Mouse (Mus musculus) cortical plate, adult 2 months (tissue): Measurements from ENCODE around the gene Rnf135. TPM values are rescaled to one million over a fixed set of nuclear protein-coding genes. Genes with fewer than 3 reads are reported as not detected.
"Not testable (repeated sequence)": the region's sequence is repeated elsewhere in the genome, so short reads cannot be mapped to it uniquely, and the experiment has no call there.

Experiments
- H3K27ac ChIP-seq: fragments of 200-500 bp; 2 replicates; pipeline ENCODE4 v1.5.1; 2012; ENCODE audit warnings: low read length, control low read depth, inconsistent platforms; ENCODE audit not compliant: insufficient read depth
- H3K4me1 ChIP-seq: fragments of 200-500 bp; 2 replicates; pipeline ENCODE4 v1.6.1; 2011; ENCODE audit warnings: low read length; ENCODE audit not compliant: control insufficient read depth, insufficient read depth
- H3K4me3 ChIP-seq: fragments of 200-500 bp; 2 replicates; pipeline ENCODE4 v1.5.1; 2011; ENCODE audit warnings: mild to moderate bottlenecking, low read length, control low read depth; ENCODE audit not compliant: insufficient read depth
- CTCF ChIP-seq: fragments of 200-500 bp; IDR thresholded peaks from 2 replicates; pipeline ENCODE4 v1.5.1; 2011; ENCODE audit warnings: mild to moderate bottlenecking, control low read depth, low read length; ENCODE audit not compliant: insufficient read depth; ENCODE audit errors: extremely low read depth
- POLR2A ChIP-seq: fragments of 200-500 bp; IDR thresholded peaks from 2 replicates; pipeline ENCODE4 v1.6.1; 2011; ENCODE audit warnings: mild to moderate bottlenecking, low read length, control low read depth; ENCODE audit not compliant: insufficient read depth; ENCODE audit errors: extremely low read depth
- polyA plus RNA-seq: library from polyadenylated mRNA; depleted of rRNA; stranded (reverse); fragments of >200 nt; gene quantifications from 2 replicates; pipeline ENCODE4 v1.2.3, GENCODE M21; 2012

Rnf135 gene
- polyA plus RNA-seq, 1 experiment: 5.0 TPM

GRCm38 (mm10) chr11:80176911-80177895 is 6.4 kb upstream of the Rnf135 start:
- H3K4me3 ChIP-seq: no peak overlapping the region
- TF ChIP-seq CTCF: no peak
- no peak for TF ChIP-seq POLR2A
- H3K27ac ChIP-seq: peak overlapping the region; percentile 47
- H3K4me1 ChIP-seq: no peaks in the 10 kb centered on the region

DNA sequence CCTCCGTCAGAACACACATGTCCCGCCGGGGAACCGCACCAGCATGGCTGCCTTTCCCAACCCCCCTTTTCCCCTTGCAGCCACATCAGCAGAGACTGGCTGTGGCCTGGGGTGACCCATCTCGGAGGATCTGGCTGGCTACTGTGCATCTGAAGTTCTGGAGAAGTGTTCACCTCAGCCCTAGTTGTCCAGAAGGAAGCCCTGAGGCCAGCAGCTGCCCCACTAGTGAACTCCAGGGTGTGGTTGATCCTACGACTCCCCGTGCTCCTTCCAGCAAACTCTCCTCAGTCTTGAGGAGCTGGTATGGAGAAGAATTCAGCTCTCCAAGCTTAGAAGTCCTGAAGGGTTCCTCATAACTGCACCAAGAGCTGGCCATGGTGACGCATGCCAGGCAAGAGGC is 5.3 kb upstream of the Rnf135 start:
- no peak overlapping the region for H3K4me3 ChIP-seq
- peak overlapping the region; percentile 28; the same call in 1 of the 2 replicates for H3K27ac ChIP-seq
- TF ChIP-seq POLR2A: no peak
- TF ChIP-seq CTCF: no peak
- H3K4me1 ChIP-seq: no peaks in the 10 kb centered on the region

DNA sequence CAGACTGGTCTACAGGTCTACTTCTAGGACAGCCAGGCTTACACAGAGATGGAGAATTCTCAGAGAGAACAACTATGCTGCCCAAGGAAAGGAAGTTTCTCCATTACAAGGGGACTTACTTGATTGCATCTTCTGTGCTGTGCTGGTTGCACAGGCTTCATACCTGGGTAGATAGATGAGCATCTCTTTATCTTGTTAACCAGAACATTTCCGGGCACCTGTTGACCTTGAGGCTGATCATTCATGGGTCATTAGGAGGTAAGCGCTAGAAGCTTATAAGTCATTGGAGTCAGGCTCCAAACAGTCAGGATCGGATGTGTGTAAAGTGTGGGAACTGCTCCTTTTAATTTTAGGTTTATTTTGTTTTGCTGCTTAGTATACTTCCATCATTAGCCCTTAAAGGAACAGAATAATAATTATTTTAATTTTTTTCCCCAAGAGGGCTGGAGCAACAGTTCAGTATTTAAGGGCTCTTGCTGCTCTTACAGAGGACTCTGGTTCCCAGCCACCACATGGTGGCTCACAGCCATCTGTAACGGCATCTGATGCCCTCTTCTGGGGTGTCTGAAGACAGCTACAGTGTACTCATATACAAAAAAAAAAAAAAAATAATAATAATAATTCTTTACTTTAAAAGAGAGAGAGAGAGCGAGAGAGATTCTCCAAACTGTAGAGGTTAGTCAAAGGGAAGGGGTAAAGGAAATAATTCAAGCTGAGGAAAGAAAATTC is 2.5 kb upstream of the Rnf135 start:
- TF ChIP-seq CTCF: no peak
- TF ChIP-seq POLR2A: no peak
- Histone ChIP-seq H3K4me1 (no peaks in the 10 kb centered on the region), H3K27ac (peak overlapping the region; percentile 44; the same call in 1 of the 2 replicates), H3K4me3 (no peak overlapping the region)

- H3K4me3 ChIP-seq: peak overlapping the region; percentile 79
- H3K4me1 ChIP-seq, H3K27ac ChIP-seq: not testable (repeated sequence)
These were observed 472 bp upstream of the Rnf135 start for GRCm38 (mm10) chr11:80183054-80183704.

- H3K4me3 ChIP-seq: peak overlapping the region; percentile 79; the same call in 1 of the 2 replicates
- no peaks in the 10 kb centered on the region for H3K4me1 ChIP-seq
- H3K27ac ChIP-seq: peak overlapping the region; percentile 40; the same call in 1 of the 2 replicates
- TF ChIP-seq CTCF (no peak), POLR2A (no peak)
These were observed 950 bp downstream of the Rnf135 start for GRCm38 (mm10) chr11:80184531-80185071.

- H3K27ac ChIP-seq: peak overlapping the region; percentile 71; the same call in 1 of the 2 replicates
- H3K4me3 ChIP-seq, H3K4me1 ChIP-seq: not testable (repeated sequence)
These were observed 1.9 kb downstream of the Rnf135 start for GRCm38 (mm10) chr11:80185441-80185976.

DNA sequence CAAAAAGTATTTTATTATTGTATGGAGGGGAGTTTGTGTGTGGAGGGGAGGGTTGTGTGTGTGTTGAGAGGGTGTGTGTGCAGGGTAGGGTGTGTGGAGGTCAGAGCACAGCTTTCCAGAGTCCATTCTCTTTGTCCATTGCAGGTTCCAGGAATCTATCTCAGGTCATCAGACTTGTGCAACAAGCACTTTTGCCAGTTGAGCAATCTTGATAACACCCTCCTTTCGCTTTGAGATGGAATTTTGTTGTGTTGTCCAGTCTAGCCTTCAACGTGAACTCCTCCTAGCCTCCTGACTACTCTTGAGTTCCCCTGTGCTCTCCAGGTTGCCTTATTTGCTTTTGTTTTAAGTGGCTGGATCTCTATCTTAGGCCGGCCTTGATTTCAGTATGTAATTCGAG is 6.6 kb downstream of the Rnf135 start:
- no peaks in the 10 kb centered on the region for H3K4me1 ChIP-seq
- no peak overlapping the region for H3K4me3 ChIP-seq
- no peak overlapping the region for H3K27ac ChIP-seq
- TF ChIP-seq CTCF (no peak), POLR2A (no peak)

DNA sequence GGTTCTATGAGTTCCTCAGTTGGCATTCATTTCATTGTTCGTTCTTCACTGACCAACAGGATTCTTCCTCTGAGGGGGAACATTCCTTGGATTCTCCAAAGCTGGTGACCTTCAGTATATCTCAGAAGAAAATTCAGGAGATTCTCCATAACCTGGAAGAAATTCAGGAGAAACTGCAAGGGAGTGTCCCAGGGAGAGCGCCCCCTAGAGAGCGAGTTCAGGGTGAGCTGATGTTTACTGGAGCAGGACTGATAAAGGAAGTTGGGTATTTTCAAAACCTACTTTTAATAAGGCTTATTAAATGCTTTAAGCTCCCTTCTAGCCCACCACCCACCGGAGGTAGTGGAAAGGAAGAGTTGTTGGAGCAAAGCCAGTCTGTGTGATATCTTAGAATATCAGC is 10.2 kb downstream of the Rnf135 start:
- TF ChIP-seq CTCF (no peak), POLR2A (no peak)
- Histone ChIP-seq H3K27ac (no peak overlapping the region), H3K4me3 (no peak overlapping the region), H3K4me1 (no peaks in the 10 kb centered on the region)

- Histone ChIP-seq H3K4me3 (no peak overlapping the region), H3K4me1 (no peaks in the 10 kb centered on the region), H3K27ac (no peak overlapping the region)
- TF ChIP-seq CTCF (no peak), POLR2A (no peak)
These were observed 12.7 kb downstream of the Rnf135 start for GRCm38 (mm10) chr11:80196351-80196750.
